Mouse (Mus musculus) intestine, postnatal 0 days (tissue): ENCODE results near the gene Prkag1. TPM values are rescaled to one million over a fixed set of nuclear protein-coding genes. Genes with fewer than 3 reads are reported as not detected.
A peak's percentile ranks its signal among the peaks of the same experiment; 100 is the strongest.

ENCODE experiments used
- ATAC-seq: fragments of 200-750 bp; cut with Nextera tagmentation; 2 replicates; pipeline ENCODE4 v1.8.0; 2017; ENCODE audit warnings: mild to moderate bottlenecking, moderate TSS enrichment, moderate library complexity
- H3K27ac ChIP-seq: fragments of 300-500 bp; sonication (generic); 2 replicates; pipeline ENCODE4 v1.5.1; 2014; ENCODE audit warnings: mild to moderate bottlenecking, low read depth, low read length, moderate library complexity
- H3K27me3 ChIP-seq: fragments of 300-500 bp; sonication (generic); replicated peaks from 2 replicates; pipeline ENCODE4 v1.6.1; 2014; ENCODE audit warnings: low read length, mixed read lengths; ENCODE audit not compliant: control insufficient read depth, insufficient read depth
- H3K36me3 ChIP-seq: fragments of 300-500 bp; sonication (generic); 2 replicates; pipeline ENCODE4 v1.6.1; 2014; ENCODE audit warnings: mild to moderate bottlenecking, moderate library complexity; ENCODE audit not compliant: control insufficient read depth, insufficient read depth
- H3K4me1 ChIP-seq: fragments of 300-500 bp; sonication (generic); replicated peaks from 2 replicates; pipeline ENCODE4 v1.6.1; 2014; ENCODE audit warnings: antibody characterized with exemption, low read length, mixed read lengths; ENCODE audit not compliant: control insufficient read depth, insufficient read depth
- H3K4me2 ChIP-seq: fragments of 300-500 bp; sonication (generic); replicated peaks from 2 replicates; pipeline ENCODE4 v1.6.1; 2014; ENCODE audit warnings: low read depth, mild to moderate bottlenecking, moderate library complexity
- H3K4me3 ChIP-seq: fragments of 300-500 bp; sonication (generic); 2 replicates; pipeline ENCODE4 v1.5.1; 2014; ENCODE audit warnings: low read depth, low read length
- H3K9ac ChIP-seq: fragments of 300-500 bp; sonication (generic); 2 replicates; pipeline ENCODE4 v1.6.1; 2014; ENCODE audit warnings: mild to moderate bottlenecking, low read depth, low read length
- H3K9me3 ChIP-seq: fragments of 300-500 bp; sonication (generic); 2 replicates; pipeline ENCODE4 v1.6.1; 2016; ENCODE audit warnings: mixed run types; ENCODE audit not compliant: control insufficient read depth
- CTCF ChIP-seq: sonication (generic); IDR thresholded peaks from 2 replicates; pipeline ENCODE4 v1.5.1; 2016; ENCODE audit warnings: low read depth, mild to moderate bottlenecking, control low read depth, antibody characterized with exemption, moderate library complexity
- WGBS: fragments of 180-500 bp; shearing (Covaris S2); extraction: QIAGEN DNeasy Blood & Tissue Kit; methylation state at CpG from one replicate; pipeline ENCODE4 v1.1.7; 2014; 5-methylcytosine and 5-hydroxymethylcytosine counted together
- polyA plus RNA-seq: library from polyadenylated mRNA; unstranded; fragments of >200 nt; fragmentation: Nextera tagmentation; extraction: Ambion mirVana; gene quantifications from 2 replicates; pipeline ENCODE4 v1.2.1, GENCODE M21; 2015

The Prkag1 gene
- polyA plus RNA-seq, 1 experiment from 2014 or later: 67.0 TPM

GRCm38 (mm10) chr15:98792233-98793020 lies 38.9 kb downstream of the Prkag1 start:
- ATAC-seq: no peak

GRCm38 (mm10) chr15:98791771-98792170 lies 39.5 kb downstream of the Prkag1 start:
- peaks cover 95% of the 10 kb centered on the region for H3K27me3 ChIP-seq
- peaks cover 4% of the 10 kb centered on the region; the same call in 1 of the 2 replicates for H3K4me1 ChIP-seq
- no peak for TF ChIP-seq CTCF
- H3K4me2 ChIP-seq: peak overlapping the region; percentile 58
- no peak overlapping the region for H3K9ac ChIP-seq
- ATAC-seq: no peak
- H3K36me3 ChIP-seq: no peaks in the 10 kb centered on the region
- H3K9me3 ChIP-seq: no peaks in the 10 kb centered on the region
- no peak overlapping the region for H3K27ac ChIP-seq
- WGBS: under 1% methylated on average over 23 of the region's 23 CpGs
- H3K4me3 ChIP-seq: peak overlapping the region; percentile 34; the same call in 1 of the 2 replicates

More at GRCm38 (mm10) chr15:98792233-98793020, 38.9 kb downstream of the Prkag1 start:
- Histone ChIP-seq H3K9ac (no peak overlapping the region), H3K27ac (no peak overlapping the region), H3K4me3 (peak overlapping the region; percentile 34), H3K4me1 (peaks cover 4% of the 10 kb centered on the region; the same call in 1 of the 2 replicates), H3K27me3 (peaks cover 97% of the 10 kb centered on the region), H3K36me3 (no peaks in the 10 kb centered on the region), H3K9me3 (no peaks in the 10 kb centered on the region), H3K4me2 (peak overlapping the region; percentile 32)
- 1% methylated on average over 74 of the region's 75 CpGs for WGBS
- TF ChIP-seq CTCF: no peak

- Histone ChIP-seq H3K4me3 (peak overlapping the region; percentile 34), H3K27me3 (peaks cover 90% of the 10 kb centered on the region), H3K36me3 (no peaks in the 10 kb centered on the region), H3K9me3 (no peaks in the 10 kb centered on the region), H3K27ac (no peak overlapping the region), H3K9ac (no peak overlapping the region), H3K4me1 (peaks cover 4% of the 10 kb centered on the region; the same call in 1 of the 2 replicates), H3K4me2 (peak overlapping the region; percentile 58)
- TF ChIP-seq CTCF: no peak
- 0% methylated on average over 12 of the region's 12 CpGs for WGBS
- no peak for ATAC-seq
Measured at GRCm38 (mm10) chr15:98791221-98791620, 40.1 kb downstream of the Prkag1 start.

- Histone ChIP-seq H3K4me1 (peaks cover 4% of the 10 kb centered on the region; the same call in 1 of the 2 replicates), H3K4me2 (peak overlapping the region; percentile 58), H3K9ac (no peak overlapping the region), H3K36me3 (no peaks in the 10 kb centered on the region), H3K27ac (no peak overlapping the region), H3K4me3 (peak overlapping the region; percentile 34), H3K9me3 (no peaks in the 10 kb centered on the region), H3K27me3 (peaks cover 85% of the 10 kb centered on the region)
- ATAC-seq: no peak
- TF ChIP-seq CTCF: no peak
- WGBS: under 1% methylated on average over 23 of the region's 23 CpGs
Measured at GRCm38 (mm10) chr15:98790761-98791160, 40.6 kb downstream of the Prkag1 start.

- no peak within 1 kb of the TSS for H3K9ac ChIP-seq
- H3K36me3 ChIP-seq: no peaks in the 10 kb centered on the region
- no peak for ATAC-seq
- H3K4me3 ChIP-seq: peak within 1 kb of the TSS; percentile 34
- peaks cover 4% of the 10 kb centered on the region; the same call in 1 of the 2 replicates for H3K4me1 ChIP-seq
- WGBS: 5% methylated on average over 51 of the region's 51 CpGs
- peaks cover 80% of the 10 kb centered on the region for H3K27me3 ChIP-seq
- peak within 1 kb of the TSS; percentile 58 for H3K4me2 ChIP-seq
- TF ChIP-seq CTCF: peak; percentile 80
- peaks cover 3% of the 10 kb centered on the region; the same call in 1 of the 2 replicates for H3K9me3 ChIP-seq
- no peak within 1 kb of the TSS for H3K27ac ChIP-seq
Measured at GRCm38 (mm10) chr15:98789661-98790535, 41.4 kb downstream of the Prkag1 start, which contains the start of gene Wnt1. Gene Wnt1 (plus strand): TSS chr15:98789857.
